ENCODE assay signal across 7 mouse cellular contexts in genomic region chr3:20058197-20058541, GRCm38 (mm10). TPM values are rescaled to one million over a fixed set of nuclear protein-coding genes. Genes with fewer than 3 reads are reported as not detected.
DNase-seq lines count a peak whose midpoint lies in the region; ATAC-seq and TF ChIP-seq lines count a peak whose summit lies in the region.

No protein-coding gene starts in this region.

- 0 out of 2 replicates have a peak, but pooled peaks cover 9% of the 10 kb centered on the region for H3K36me3 ChIP-seq in lung, embryonic 14.5 days (ENCODE audit: insufficient read depth)
- H3K36me3 ChIP-seq in embryonic facial prominence, embryonic 11.5 days (replicated peaks; ENCODE audit: control insufficient read depth, insufficient read depth, low read depth, low read length), result no peaks in the 10 kb centered on the region
- H3K36me3 ChIP-seq in hindbrain, postnatal 0 days (ENCODE audit: insufficient read depth, low read length), result no peaks in the 10 kb centered on the region
- H3K36me3 ChIP-seq in neural tube, embryonic 14.5 days (ENCODE audit: control insufficient read depth, insufficient read depth, low read length), result 0 out of 2 replicates have a peak, but pooled peaks cover 6% of the 10 kb centered on the region

- H3K9me3 ChIP-seq in lung, embryonic 14.5 days (ENCODE audit: low read depth, low read length), result no peaks in the 10 kb centered on the region
- no peaks in the 10 kb centered on the region for H3K9me3 ChIP-seq in embryonic facial prominence, embryonic 11.5 days (replicated peaks; ENCODE audit: control insufficient read depth, low read length)
- no peaks in the 10 kb centered on the region for H3K9me3 ChIP-seq in hindbrain, postnatal 0 days (ENCODE audit: low read length)
- H3K9me3 ChIP-seq in neural tube, embryonic 14.5 days (ENCODE audit: control insufficient read depth, low read length), result no peaks in the 10 kb centered on the region

- TF ChIP-seq CTCF in lung, embryonic 14.5 days (IDR thresholded peaks at IDR 0.05; ENCODE audit: low read depth), result no peak
- TF ChIP-seq CTCF in hindbrain, postnatal 0 days (IDR thresholded peaks at IDR 0.05; ENCODE audit: low read depth), result no peak

- H3K4me3 ChIP-seq in lung, embryonic 14.5 days (ENCODE audit: low read depth, low read length), result peak overlapping the region; percentile 74
- peak overlapping the region; percentile 78 for H3K4me3 ChIP-seq in embryonic facial prominence, embryonic 11.5 days (ENCODE audit: low read depth, low read length)
- peak overlapping the region; percentile 88 for H3K4me3 ChIP-seq in hindbrain, postnatal 0 days (ENCODE audit: low read length)
- peak overlapping the region; percentile 45 for H3K4me3 ChIP-seq in neural tube, embryonic 14.5 days (ENCODE audit: low read depth, low read length)

- ATAC-seq in lung, embryonic 14.5 days (ENCODE audit: insufficient read depth), result no peak; the same call in 1 of the 2 replicates
- no peak; the same call in 1 of the 2 replicates for ATAC-seq in embryonic facial prominence, embryonic 11.5 days (replicated peaks; ENCODE audit: insufficient number of reproducible peaks, low FRiP score, low TSS enrichment, low read depth)
- no peak for ATAC-seq in hindbrain, postnatal 0 days
- peak; percentile 60 for ATAC-seq in neural tube, embryonic 14.5 days (ENCODE audit: low read depth)
- ATAC-seq in inflammation-experienced regulatory T-cells, adult 6 months, result no peak

- peak overlapping the region; percentile 66 for H3K4me2 ChIP-seq in lung, embryonic 14.5 days
- H3K4me2 ChIP-seq in embryonic facial prominence, embryonic 11.5 days (ENCODE audit: low read depth, low read length), result peak overlapping the region; percentile 24; the same call in 1 of the 2 replicates
- peak overlapping the region; percentile 69 for H3K4me2 ChIP-seq in hindbrain, postnatal 0 days (ENCODE audit: low read depth, low read length)
- peak overlapping the region; percentile 64 for H3K4me2 ChIP-seq in neural tube, embryonic 14.5 days (ENCODE audit: low read depth, low read length)

- H3K27ac ChIP-seq in lung, embryonic 14.5 days (ENCODE audit: low read depth), result no peak overlapping the region
- H3K27ac ChIP-seq in embryonic facial prominence, embryonic 11.5 days (replicated peaks; ENCODE audit: low read depth, low read length), result no peak overlapping the region
- H3K27ac ChIP-seq in hindbrain, postnatal 0 days, result peak overlapping the region; percentile 84; the same call in 1 of the 2 replicates
- H3K27ac ChIP-seq in neural tube, embryonic 14.5 days (ENCODE audit: low read depth, low read length), result no peak overlapping the region

- peak; percentile 53 for DNase-seq in lung, embryonic 14.5 days
- DNase-seq in lung, postnatal 14 days, result no peak
- DNase-seq in embryonic facial prominence, embryonic 11.5 days (ENCODE audit: low spot score), result peak; percentile 30
- peak; percentile 56 for DNase-seq in hindbrain, postnatal 0 days (ENCODE audit: low spot score)
- DNase-seq in ovary, postnatal 36 days (ENCODE audit: low spot score), result no peak

- H3K27me3 ChIP-seq in lung, embryonic 14.5 days (ENCODE audit: insufficient read depth, low read length), result no peaks in the 10 kb centered on the region
- no peaks in the 10 kb centered on the region for H3K27me3 ChIP-seq in embryonic facial prominence, embryonic 11.5 days (ENCODE audit: control insufficient read depth, insufficient read depth, low read length)
- H3K27me3 ChIP-seq in hindbrain, postnatal 0 days (ENCODE audit: insufficient read depth, low read length), result no peaks in the 10 kb centered on the region
- H3K27me3 ChIP-seq in neural tube, embryonic 14.5 days (ENCODE audit: control insufficient read depth, insufficient read depth, low read length), result no peaks in the 10 kb centered on the region

- H3K9ac ChIP-seq in lung, embryonic 14.5 days, result peak overlapping the region; percentile 59
- H3K9ac ChIP-seq in embryonic facial prominence, embryonic 11.5 days (replicated peaks; ENCODE audit: low read length), result peak overlapping the region; percentile 64
- H3K9ac ChIP-seq in hindbrain, postnatal 0 days (replicated peaks; ENCODE audit: low read length), result peak overlapping the region; percentile 71; the same call in 1 of the 2 replicates
- peak overlapping the region; percentile 58; the same call in 1 of the 2 replicates for H3K9ac ChIP-seq in neural tube, embryonic 14.5 days (replicated peaks; ENCODE audit: low read depth, low read length)

- 0% methylated on average over 6 of the region's 9 CpGs for WGBS in lung, embryonic 14.5 days
- 0% methylated on average over 8 of the region's 9 CpGs for WGBS in embryonic facial prominence, embryonic 11.5 days
- under 1% methylated on average over 8 of the region's 9 CpGs for WGBS in hindbrain, postnatal 0 days
- WGBS in neural tube, embryonic 14.5 days, result under 1% methylated on average over 6 of the region's 9 CpGs

- H3K4me1 ChIP-seq in lung, embryonic 14.5 days (ENCODE audit: insufficient read depth), result no peaks in the 10 kb centered on the region
- no peaks in the 10 kb centered on the region for H3K4me1 ChIP-seq in embryonic facial prominence, embryonic 11.5 days (ENCODE audit: control insufficient read depth, insufficient read depth, low read length)
- H3K4me1 ChIP-seq in hindbrain, postnatal 0 days (ENCODE audit: insufficient read depth, low read length), result no peaks in the 10 kb centered on the region
- H3K4me1 ChIP-seq in neural tube, embryonic 14.5 days (ENCODE audit: control insufficient read depth, insufficient read depth, low read length), result peaks cover 7% of the 10 kb centered on the region; the same call in 1 of the 2 replicates

RNA-seq across cellular contexts. Expression of gene Hltf, which starts 0.6 kb away (rescaled TPM):
- polyA plus RNA-seq in lung, embryonic 14.5 days (2014; fragmentation: Nextera tagmentation; extraction: Ambion mirVana), result 22.7 and 25.6 TPM in 2 replicates
- 23.2 and 23.3 TPM in 2 replicates for polyA plus RNA-seq in embryonic facial prominence, embryonic 11.5 days (2014; fragmentation: Nextera tagmentation; extraction: Ambion mirVana)
- 4.3 and 6.3 TPM in 2 replicates for total RNA-seq in hindbrain, postnatal 0 days (2014; rRNA removed)
- 7.4 and 9.1 TPM in 2 replicates for polyA plus RNA-seq in hindbrain, postnatal 0 days (2015; fragmentation: Nextera tagmentation; extraction: Ambion mirVana)
- polyA plus RNA-seq in neural tube, embryonic 14.5 days (2014; fragmentation: Nextera tagmentation; extraction: Ambion mirVana), result 19.0 and 21.4 TPM in 2 replicates
- polyA plus RNA-seq in inflammation-experienced regulatory T-cells, adult 6 months (2017; shearing (Covaris generic)), result 10 to 100 TPM; 62.5 to 86.2 (median 76.9) TPM

RNA-seq across cellular contexts. Expression of gene Hps3, which starts 23.1 kb away (rescaled TPM):
- polyA plus RNA-seq in lung, embryonic 14.5 days (2014; fragmentation: Nextera tagmentation; extraction: Ambion mirVana), result 12.4 and 12.8 TPM in 2 replicates
- polyA plus RNA-seq in embryonic facial prominence, embryonic 11.5 days (2014; fragmentation: Nextera tagmentation; extraction: Ambion mirVana), result 11.3 and 12.1 TPM in 2 replicates
- 15.6 and 17.8 TPM in 2 replicates for total RNA-seq in hindbrain, postnatal 0 days (2014; rRNA removed)
- polyA plus RNA-seq in hindbrain, postnatal 0 days (2015; fragmentation: Nextera tagmentation; extraction: Ambion mirVana), result 10.8 and 11.2 TPM in 2 replicates
- 13.6 and 17.5 TPM in 2 replicates for polyA plus RNA-seq in neural tube, embryonic 14.5 days (2014; fragmentation: Nextera tagmentation; extraction: Ambion mirVana)
- polyA plus RNA-seq in inflammation-experienced regulatory T-cells, adult 6 months (2017; shearing (Covaris generic)), result 10 to 100 TPM; 20.5 to 37.9 (median 25.7) TPM

Comparison
In these comparisons a context has a peak if more than half of its experiments do, and no peak if none do; other contexts are left out.
1. DNase-seq: peak in lung, embryonic 14.5 days (single experiment), embryonic facial prominence, embryonic 11.5 days (single experiment) and hindbrain, postnatal 0 days (single experiment); none in lung, postnatal 14 days (single experiment) and ovary, postnatal 36 days (single experiment).
2. Peak in every context shown above with its lines, with median percentiles within 50 percentile points of each other: H3K4me2 ChIP-seq, H3K4me3 ChIP-seq and H3K9ac ChIP-seq.